Mouse (Mus musculus) liver, embryonic 14.5 days (tissue): ENCODE measurements around the gene Lrrc8b.

Source experiments
- CTCF ChIP-seq: IDR thresholded peaks from 2 replicates; pipeline ENCODE4 v1.5.1; 2016; ENCODE audit warnings: antibody characterized with exemption, low read depth, control low read depth
- EP300 ChIP-seq: IDR thresholded peaks from 2 replicates; pipeline ENCODE4 v1.6.1; 2016; ENCODE audit warnings: antibody characterized with exemption, low read depth

DNA sequence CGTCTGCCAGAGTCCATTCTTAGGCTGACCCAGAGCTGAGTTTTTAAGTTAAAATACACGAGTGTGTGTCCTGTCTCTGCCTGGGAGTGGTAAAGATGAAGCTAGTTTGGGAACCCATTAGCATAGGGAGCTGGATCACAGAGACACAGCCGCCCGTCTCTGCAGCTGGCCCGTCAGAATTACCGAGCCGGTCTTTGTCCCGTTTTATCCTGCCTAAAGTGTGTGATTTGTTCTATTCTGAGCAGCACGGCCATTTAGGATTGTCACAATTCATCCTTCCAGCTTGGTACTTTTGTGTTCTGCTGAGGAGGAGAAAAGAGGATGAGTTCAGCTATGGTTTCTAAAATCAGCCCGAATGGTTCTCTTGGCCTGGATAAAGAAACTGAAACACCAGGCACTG lies 51.7 kb downstream of the Lrrc8b start:
- TF ChIP-seq CTCF (no peak), EP300 (no peak)
